Mouse (Mus musculus): Measurements from ENCODE around the gene Ccl21a. TPM values are rescaled to one million over a fixed set of nuclear protein-coding genes. Genes with fewer than 3 reads are reported as not detected.
"Not testable (repeated sequence)": the region's sequence is repeated elsewhere in the genome, so short reads cannot be mapped to it uniquely, and the experiment has no call there.

The Ccl21a gene
- total RNA-seq (2022): not detected

GRCm38 (mm10) chr4:42773893-42774292 lies at the start of gene Ccl21a:
Ccl21a (minus strand) TSS chr4:42773993.
- not testable (repeated sequence) for DNase-seq (ENCODE audit: low spot score in 2 of 2)

GRCm38 (mm10) chr4:42756477-42756876 lies 17.3 kb downstream of the Ccl21a start, which contains the start of gene Ccl19:
Ccl19 (minus strand) TSS chr4:42756577.
- DNase-seq (ENCODE audit: low spot score in 2 of 2): not testable (repeated sequence)

GRCm38 (mm10) chr4:42735245-42735644 lies 38.5 kb downstream of the Ccl21a start, which contains the start of gene 4930578G10Rik:
4930578G10Rik (plus strand) TSS chr4:42735545.
- DNase-seq (ENCODE audit: low spot score in 2 of 2): not testable (repeated sequence)

Other genes with a start within 250 kb of the Ccl21a start
- gene Fam205a2, start 245.8 kb downstream of the Ccl21a start, total RNA-seq (2022): 1 to 10 TPM in 1 of 4 experiments, not detected in 3; 2.3 TPM
- gene Gm10591, start 161.8 kb downstream of the Ccl21a start, total RNA-seq (2022): not detected
- gene Gm2564, start 144.3 kb downstream of the Ccl21a start, total RNA-seq (2022): 10 to 100 TPM; 12.8 to 17.7 (median 15.2) TPM
- gene Ccl27b, start 118.7 kb downstream of the Ccl21a start, total RNA-seq (2022): 1 to 10 TPM; 2.5 to 5.8 (median 3.6) TPM
- gene Il11ra2, start 112.1 kb downstream of the Ccl21a start, total RNA-seq (2022): under 1 TPM in 1 of 4 experiments, not detected in 3; 0.30 TPM
- gene 4930578G10Rik, start 38.4 kb downstream of the Ccl21a start, total RNA-seq (2022): 1 to 10 TPM; 2.7 to 3.2 (median 2.9) TPM
- gene Ccl19, start 17.4 kb downstream of the Ccl21a start, total RNA-seq (2022): under 1 TPM in 1 of 4 experiments, not detected in 3; 0.84 TPM
- gene Fam205a1, start 79.9 kb upstream of the Ccl21a start, total RNA-seq (2022): under 1 TPM in 2 of 4 experiments, not detected in 2; 0.11 to 0.14 TPM
- 1 to 10 TPM; 1.8 to 2.2 (median 2.1) TPM for gene Gm12394, start 82.8 kb upstream of the Ccl21a start, total RNA-seq (2022)
- 1 to 10 TPM; 1.3 to 2.4 (median 1.7) TPM for gene Fam205c, start 100.2 kb upstream of the Ccl21a start, total RNA-seq (2022)
- gene Phf24, start 142.7 kb upstream of the Ccl21a start, total RNA-seq (2022): 100 to 1,000 TPM; 321 to 373 (median 328) TPM
- gene Dnajb5, start 175.8 kb upstream of the Ccl21a start, total RNA-seq (2022): 100 to 1,000 TPM; 118 to 162 (median 149) TPM
- not detected for gene 1700022I11Rik, start 195.6 kb upstream of the Ccl21a start, total RNA-seq (2022)
- gene Vcp, start 226.5 kb upstream of the Ccl21a start, total RNA-seq (2022): 100 to 1,000 TPM; 173 to 199 (median 188) TPM
- 10 to 100 TPM; 12.5 to 14.6 (median 13.7) TPM for gene Fancg, start 236.5 kb upstream of the Ccl21a start, total RNA-seq (2022)

All from left cerebral cortex, adult 8-10 months (tissue).